Mouse (Mus musculus) macrophage (primary cell): ENCODE measurements around the gene Mta2. TPM values are rescaled to one million over a fixed set of nuclear protein-coding genes. Genes with fewer than 3 reads are reported as not detected.

Source experiments
- H3K27ac ChIP-seq: fragments of 350-480 bp; formaldehyde crosslinking; 2 replicates; pipeline ENCODE4 v1.9.0; 2021
- H3K36me3 ChIP-seq: fragments of 350-480 bp; formaldehyde crosslinking; 2 replicates; pipeline ENCODE4 v1.9.0; 2021; ENCODE audit errors: inconsistent target
- H3K4me3 ChIP-seq: fragments of 350-480 bp; formaldehyde crosslinking; 2 replicates; pipeline ENCODE4 v1.9.0; 2021; ENCODE audit errors: inconsistent target
- H3K79me2 ChIP-seq: fragments of 350-480 bp; formaldehyde crosslinking; 2 replicates; pipeline ENCODE4 v1.9.0; 2021; ENCODE audit errors: inconsistent target
- WGBS: methylation state at CpG from one replicate; pipeline ENCODE4 v1.1.7; 2026; ENCODE audit warnings: inconsistent platforms; ENCODE audit not compliant: missing documents; 5-methylcytosine and 5-hydroxymethylcytosine counted together
- polyA plus RNA-seq: library from polyadenylated mRNA; stranded (reverse); fragments of 250-400 nt; gene quantifications from 3 replicates; pipeline ENCODE4 v1.2.4, GENCODE M21; 2018; ENCODE audit warnings: inconsistent platforms

Gene Mta2
- polyA plus RNA-seq, 1 experiment from 2014 or later, result 68.2 TPM

GRCm38 (mm10) chr19:8999223-8999622 lies 57.5 kb downstream of the Mta2 start:
- Histone ChIP-seq H3K79me2 (peaks cover 100% of the 10 kb centered on the region), H3K27ac (no peak overlapping the region), H3K36me3 (peaks cover 53% of the 10 kb centered on the region), H3K4me3 (no peak overlapping the region)
- 100% methylated on average over 4 of the region's 4 CpGs for WGBS

Other genes with a start within 250 kb of the Mta2 start
- gene Slc3a2, start 218.5 kb upstream of the Mta2 start, polyA plus RNA-seq, result 384 to 539 TPM (median 494 TPM) in 3 replicates
- gene Wdr74, start 206.0 kb upstream of the Mta2 start, polyA plus RNA-seq, result 16.3 to 42.4 TPM (median 18.1 TPM) in 3 replicates
- gene 1700092M07Rik, start 201.2 kb upstream of the Mta2 start, polyA plus RNA-seq, result not detected in 3 replicates
- 32.3 to 65.9 TPM (median 61.9 TPM) in 3 replicates for gene Stx5a, start 200.5 kb upstream of the Mta2 start, polyA plus RNA-seq
- gene Nxf1, start 184.8 kb upstream of the Mta2 start, polyA plus RNA-seq, result 68.7 to 115 TPM (median 96.9 TPM) in 3 replicates
- gene Tmem223, start 170.9 kb upstream of the Mta2 start, polyA plus RNA-seq, result 14.9 to 33.7 TPM (median 26.6 TPM) in 3 replicates
- gene Tmem179b, start 167.4 kb upstream of the Mta2 start, polyA plus RNA-seq, result 70.7 to 93.4 TPM (median 87.5 TPM) in 3 replicates
- 11.3 to 16.9 TPM (median 15.6 TPM) in 3 replicates for gene Taf6l, start 155.5 kb upstream of the Mta2 start, polyA plus RNA-seq
- gene Polr2g, start 143.3 kb upstream of the Mta2 start, polyA plus RNA-seq, result 87.6 to 127 TPM (median 98.0 TPM) in 3 replicates
- 1.5 to 2.4 TPM (median 2.0 TPM) in 3 replicates for gene Zbtb3, start 139.3 kb upstream of the Mta2 start, polyA plus RNA-seq
- gene Ttc9c, start 122.5 kb upstream of the Mta2 start, polyA plus RNA-seq, result 25.0 to 30.5 TPM (median 30.3 TPM) in 3 replicates
- gene Hnrnpul2, start 121.9 kb upstream of the Mta2 start, polyA plus RNA-seq, result 74.0 to 130 TPM (median 81.5 TPM) in 3 replicates
- gene AC129217.1, start 112.1 kb upstream of the Mta2 start, polyA plus RNA-seq, result 44.3 TPM in 1 of 3 replicates, not detected in the others
- 72.1 to 121 TPM (median 102 TPM) in 3 replicates for gene Bscl2, start 104.4 kb upstream of the Mta2 start, polyA plus RNA-seq
- gene Gng3, start 102.7 kb upstream of the Mta2 start, polyA plus RNA-seq, result not detected in 3 replicates
- 0.09 to 0.10 TPM in 2 of 3 replicates, not detected in the other for gene Lrrn4cl, start 91.1 kb upstream of the Mta2 start, polyA plus RNA-seq
- 160 to 383 TPM (median 167 TPM) in 3 replicates for gene Ubxn1, start 70.4 kb upstream of the Mta2 start, polyA plus RNA-seq
- gene Uqcc3, start 61.0 kb upstream of the Mta2 start, polyA plus RNA-seq, result 33.7 to 44.5 TPM (median 41.3 TPM) in 3 replicates
- gene Lbhd1, start 58.1 kb upstream of the Mta2 start, polyA plus RNA-seq, result 1.5 to 3.7 TPM (median 2.5 TPM) in 3 replicates
- not detected in 3 replicates for gene Gm49403, start 57.9 kb upstream of the Mta2 start, polyA plus RNA-seq
- gene 1810009A15Rik, start 53.0 kb upstream of the Mta2 start, polyA plus RNA-seq, result 48.2 to 79.8 TPM (median 50.8 TPM) in 3 replicates
- gene Gm49416, start 52.9 kb upstream of the Mta2 start, polyA plus RNA-seq, result not detected in 3 replicates
- 4.4 to 13.0 TPM (median 11.6 TPM) in 3 replicates for gene Ints5, start 48.9 kb upstream of the Mta2 start, polyA plus RNA-seq
- gene Ganab, start 43.8 kb upstream of the Mta2 start, polyA plus RNA-seq, result 70.1 to 93.3 TPM (median 80.1 TPM) in 3 replicates
- gene B3gat3, start 21.5 kb upstream of the Mta2 start, polyA plus RNA-seq, result 38.7 to 45.8 TPM (median 41.0 TPM) in 3 replicates
- 1.3 to 2.3 TPM (median 1.9 TPM) in 3 replicates for gene Rom1, start 12.5 kb upstream of the Mta2 start, polyA plus RNA-seq
- gene Eml3, start 12.3 kb upstream of the Mta2 start, polyA plus RNA-seq, result 17.0 to 32.0 TPM (median 23.3 TPM) in 3 replicates
- gene Tut1, start 12.0 kb downstream of the Mta2 start, polyA plus RNA-seq, result 11.5 to 14.4 TPM (median 13.4 TPM) in 3 replicates
- gene Eef1g, start 25.2 kb downstream of the Mta2 start, polyA plus RNA-seq, result 224 to 506 TPM (median 366 TPM) in 3 replicates
- 97.5 to 169 TPM (median 125 TPM) in 3 replicates for gene Ahnak, start 47.4 kb downstream of the Mta2 start, polyA plus RNA-seq
- not detected in 3 replicates for gene Scgb1a1, start 146.1 kb downstream of the Mta2 start, polyA plus RNA-seq
- gene Asrgl1, start 193.8 kb downstream of the Mta2 start, polyA plus RNA-seq, result 1.3 to 2.5 TPM (median 2.1 TPM) in 3 replicates